Mouse (Mus musculus) embryo, embryonic 10.5 days (tissue): ENCODE results near the gene Usp6nl.

Source experiments
- DNase-seq: peaks from one replicate; pipeline ENCODE4 v3.0.0-alpha.2; 2015; ENCODE audit warnings: low spot score

Usp6nl gene

GRCm38 (mm10) chr2:6333570-6333969, 11.1 kb downstream of the Usp6nl start:
- no peak for DNase-seq

GRCm38 (mm10) chr2:6334011-6334410, 11.5 kb downstream of the Usp6nl start:
- DNase-seq = no peak

- DNase-seq = no peak
These were observed 12.7 kb downstream of the Usp6nl start for GRCm38 (mm10) chr2:6335032-6335735.

GRCm38 (mm10) chr2:6336013-6336412, 13.5 kb downstream of the Usp6nl start:
- DNase-seq = no peak

GRCm38 (mm10) chr2:6336649-6337048, 14.2 kb downstream of the Usp6nl start:
- DNase-seq = no peak

- no peak for DNase-seq
These were observed 15.0 kb downstream of the Usp6nl start for GRCm38 (mm10) chr2:6337436-6337835.

GRCm38 (mm10) chr2:6338031-6338629, 15.7 kb downstream of the Usp6nl start:
- no peak for DNase-seq

GRCm38 (mm10) chr2:6340439-6340838, 18.0 kb downstream of the Usp6nl start:
- DNase-seq = no peak

GRCm38 (mm10) chr2:6341496-6341895, 19.0 kb downstream of the Usp6nl start:
- no peak for DNase-seq

GRCm38 (mm10) chr2:6349256-6350092, 27.0 kb downstream of the Usp6nl start:
- no peak for DNase-seq

- no peak for DNase-seq
These were observed 27.7 kb downstream of the Usp6nl start for GRCm38 (mm10) chr2:6350164-6350563.

GRCm38 (mm10) chr2:6350931-6351695, 28.6 kb downstream of the Usp6nl start:
- no peak for DNase-seq

- peak; percentile 45 for DNase-seq
These were observed 30.1 kb downstream of the Usp6nl start for GRCm38 (mm10) chr2:6352541-6352971.

- DNase-seq = no peak
These were observed 30.6 kb downstream of the Usp6nl start for GRCm38 (mm10) chr2:6353060-6353459.

- DNase-seq = no peak
These were observed 34.8 kb downstream of the Usp6nl start for GRCm38 (mm10) chr2:6357306-6357705.

GRCm38 (mm10) chr2:6359645-6360044, 37.2 kb downstream of the Usp6nl start:
- DNase-seq = peak; percentile 16

- DNase-seq = no peak
These were observed 40.7 kb downstream of the Usp6nl start for GRCm38 (mm10) chr2:6363126-6363525.

GRCm38 (mm10) chr2:6363922-6364321, 41.5 kb downstream of the Usp6nl start:
- no peak for DNase-seq

GRCm38 (mm10) chr2:6366521-6366928, 44.1 kb downstream of the Usp6nl start:
- DNase-seq = no peak

GRCm38 (mm10) chr2:6366973-6367372, 44.5 kb downstream of the Usp6nl start:
- no peak for DNase-seq

- DNase-seq = no peak
These were observed 45.0 kb downstream of the Usp6nl start for GRCm38 (mm10) chr2:6367497-6367896.

GRCm38 (mm10) chr2:6374216-6374615, 51.7 kb downstream of the Usp6nl start:
- peak; percentile 28 for DNase-seq
